Mouse (Mus musculus) liver, adult 2 months (tissue): ENCODE results near the gene Hmx2. TPM values are rescaled to one million over a fixed set of nuclear protein-coding genes. Genes with fewer than 3 reads are reported as not detected.

Source experiments
- DNase-seq: peaks from one replicate; pipeline ENCODE4 v3.0.0-alpha.2; 2011; ENCODE audit warnings: low read depth, low spot score; ENCODE audit errors: extremely low read depth
- H3K27ac ChIP-seq: fragments of 200-500 bp; replicated peaks from 2 replicates; pipeline ENCODE4 v1.5.1; 2012; ENCODE audit warnings: low read depth, mild to moderate bottlenecking, control low read depth, inconsistent platforms, low read length; ENCODE audit not compliant: insufficient read depth
- H3K27me3 ChIP-seq: fragments of 200-500 bp; 2 replicates; pipeline ENCODE4 v1.6.1; 2012; ENCODE audit warnings: mild to moderate bottlenecking, moderate library complexity, low read length, inconsistent platforms; ENCODE audit not compliant: control insufficient read depth, insufficient read depth
- H3K36me3 ChIP-seq: fragments of 200-500 bp; 2 replicates; pipeline ENCODE4 v1.6.1; 2012; ENCODE audit warnings: low read length, inconsistent platforms; ENCODE audit not compliant: control insufficient read depth, insufficient read depth
- H3K4me1 ChIP-seq: fragments of 200-500 bp; 2 replicates; pipeline ENCODE4 v1.6.1; 2011; ENCODE audit warnings: low read length; ENCODE audit not compliant: control insufficient read depth, insufficient read depth
- H3K4me3 ChIP-seq: fragments of 200-500 bp; 2 replicates; pipeline ENCODE4 v1.5.1; 2011; ENCODE audit warnings: low read depth, mild to moderate bottlenecking, control low read depth, low read length, moderate library complexity; ENCODE audit not compliant: insufficient read depth
- H3K79me2 ChIP-seq: fragments of 200-500 bp; 2 replicates; pipeline ENCODE4 v1.6.1; 2012; ENCODE audit warnings: inconsistent platforms, mild to moderate bottlenecking, low read length, moderate library complexity; ENCODE audit not compliant: control insufficient read depth, insufficient read depth
- H3K9ac ChIP-seq: fragments of 200-500 bp; 2 replicates; pipeline ENCODE4 v1.6.1; 2012; ENCODE audit warnings: low read depth, mild to moderate bottlenecking, control low read depth, inconsistent platforms, low read length
- CTCF ChIP-seq: fragments of 200-500 bp; IDR thresholded peaks from 2 replicates; pipeline ENCODE4 v1.5.1; 2011; ENCODE audit warnings: low read depth, low read length, control low read depth
- POLR2A ChIP-seq: fragments of 200-500 bp; IDR thresholded peaks from 2 replicates; pipeline ENCODE4 v1.6.1; 2011; ENCODE audit warnings: low read length, control low read depth; ENCODE audit not compliant: insufficient read depth; ENCODE audit errors: extremely low read depth
- WGBS: fragments of 180-500 bp; shearing (Covaris S2); methylation state at CpG from one replicate; pipeline ENCODE4 v1.1.7; 2018; 5-methylcytosine and 5-hydroxymethylcytosine counted together
- polyA plus RNA-seq: library from polyadenylated mRNA; depleted of rRNA; stranded (reverse); fragments of >200 nt; gene quantifications from 2 replicates; pipeline ENCODE4 v1.2.3, GENCODE M21; 2012
- total RNA-seq: library from RNA; depleted of rRNA; stranded (reverse); fragments of >200 nt; gene quantifications from 2 replicates; pipeline ENCODE4 v1.2.3, GENCODE M21; 2014

Hmx2 gene
- total and polyA plus RNA-seq, 2 experiments, result not detected

- Histone ChIP-seq H3K36me3 (no peaks in the 10 kb centered on the region), H3K79me2 (no peaks in the 10 kb centered on the region), H3K9ac (no peak overlapping the region), H3K4me1 (peaks cover 3% of the 10 kb centered on the region; the same call in 1 of the 2 replicates), H3K4me3 (no peak overlapping the region), H3K27me3 (peaks cover 58% of the 10 kb centered on the region), H3K27ac (no peak overlapping the region)
- DNase-seq, result no peak
- WGBS, result 7% methylated on average over 5 of the region's 5 CpGs
- TF ChIP-seq POLR2A (no peak), CTCF (no peak)
Observed at GRCm38 (mm10) chr7:131547481-131547880, 1.1 kb upstream of the Hmx2 start.

- WGBS, result 2% methylated on average over 4 of the region's 4 CpGs
- Histone ChIP-seq H3K9ac (no peak overlapping the region), H3K4me1 (peaks cover 5% of the 10 kb centered on the region), H3K79me2 (no peaks in the 10 kb centered on the region), H3K27ac (no peak overlapping the region), H3K27me3 (peaks cover 55% of the 10 kb centered on the region), H3K36me3 (no peaks in the 10 kb centered on the region), H3K4me3 (no peak overlapping the region)
- no peak for DNase-seq
- no peak for TF ChIP-seq POLR2A
- TF ChIP-seq CTCF, result no peak
Observed at GRCm38 (mm10) chr7:131551471-131551870, 2.9 kb downstream of the Hmx2 start.

- no peak overlapping the region for H3K27ac ChIP-seq
- TF ChIP-seq POLR2A, result no peak
- TF ChIP-seq CTCF, result no peak
- 4% methylated on average over 42 of the region's 42 CpGs for WGBS
Observed at GRCm38 (mm10) chr7:131551931-131552741, 3.6 kb downstream of the Hmx2 start.

GRCm38 (mm10) chr7:131552781-131553180 is 4.2 kb downstream of the Hmx2 start:
- no peak for TF ChIP-seq POLR2A
- no peak for TF ChIP-seq CTCF
- H3K27ac ChIP-seq, result no peak overlapping the region
- H3K9ac ChIP-seq, result no peak overlapping the region
- no peaks in the 10 kb centered on the region for H3K36me3 ChIP-seq
- 5% methylated on average over 5 of the region's 5 CpGs for WGBS
- H3K79me2 ChIP-seq, result no peaks in the 10 kb centered on the region
- H3K4me3 ChIP-seq, result no peak overlapping the region
- no peak for DNase-seq
- peaks cover 8% of the 10 kb centered on the region for H3K4me1 ChIP-seq
- peaks cover 56% of the 10 kb centered on the region for H3K27me3 ChIP-seq

More at GRCm38 (mm10) chr7:131551931-131552741, 3.6 kb downstream of the Hmx2 start:
- DNase-seq, result no peak
- Histone ChIP-seq H3K36me3 (no peaks in the 10 kb centered on the region), H3K79me2 (no peaks in the 10 kb centered on the region), H3K9ac (no peak overlapping the region), H3K27me3 (peaks cover 56% of the 10 kb centered on the region), H3K4me1 (peaks cover 8% of the 10 kb centered on the region), H3K4me3 (no peak overlapping the region)

- peaks cover 52% of the 10 kb centered on the region for H3K27me3 ChIP-seq
- under 1% methylated on average over 39 of the region's 39 CpGs for WGBS
Observed at GRCm38 (mm10) chr7:131553771-131554175, 5.2 kb downstream of the Hmx2 start.

GRCm38 (mm10) chr7:131554341-131555180 is 6.0 kb downstream of the Hmx2 start:
- TF ChIP-seq POLR2A (no peak), CTCF (no peak)
- H3K27me3 ChIP-seq, result peaks cover 47% of the 10 kb centered on the region
- H3K4me3 ChIP-seq, result no peak overlapping the region
- 2% methylated on average over 45 of the region's 45 CpGs for WGBS
- no peaks in the 10 kb centered on the region for H3K79me2 ChIP-seq
- no peak overlapping the region for H3K9ac ChIP-seq
- DNase-seq, result no peak
- H3K27ac ChIP-seq, result no peak overlapping the region
- no peaks in the 10 kb centered on the region for H3K36me3 ChIP-seq
- peaks cover 8% of the 10 kb centered on the region for H3K4me1 ChIP-seq

More at GRCm38 (mm10) chr7:131553771-131554175, 5.2 kb downstream of the Hmx2 start:
- Histone ChIP-seq H3K4me3 (no peak overlapping the region), H3K4me1 (peaks cover 8% of the 10 kb centered on the region), H3K36me3 (no peaks in the 10 kb centered on the region), H3K79me2 (no peaks in the 10 kb centered on the region), H3K9ac (no peak overlapping the region), H3K27ac (no peak overlapping the region)
- no peak for TF ChIP-seq CTCF
- DNase-seq, result no peak
